In genomic region chr5:140827896-140828295, GRCm38 (mm10) we compare ENCODE assay signal across 9 mouse cellular contexts. TPM values are rescaled to one million over a fixed set of nuclear protein-coding genes. Genes with fewer than 3 reads are reported as not detected.
DNase-seq lines count a peak whose midpoint lies in the region; ATAC-seq lines count a peak whose summit lies in the region.
"Had no signal": no experiment of that assay in that cellular context is flagged by ENCODE, and none has a peak within 500 bp of the region (broad histone marks: within the 10 kb centered on the region; RNA-seq: fewer than 3 reads in every experiment).

No protein-coding gene starts in this region.

- no peak for ATAC-seq in hindbrain, embryonic 14.5 days (ENCODE audit: low FRiP score)
- ATAC-seq: Patski had no signal

- no peaks in the 10 kb centered on the region for H3K27me3 ChIP-seq in hindbrain, embryonic 14.5 days (ENCODE audit: control insufficient read depth, insufficient read depth, low read length)
- H3K27me3 ChIP-seq: Patski had no signal

- H3K36me3 ChIP-seq in hindbrain, embryonic 14.5 days (replicated peaks; ENCODE audit: control insufficient read depth, insufficient read depth) = no peaks in the 10 kb centered on the region; the same call in 1 of the 2 replicates

- no peak overlapping the region for H3K27ac ChIP-seq in hindbrain, embryonic 14.5 days

- peaks cover 36% of the 10 kb centered on the region for H3K4me1 ChIP-seq in hindbrain, embryonic 14.5 days (replicated peaks; ENCODE audit: control insufficient read depth, insufficient read depth, low read length)

- 76% methylated on average over 8 of the region's 8 CpGs for WGBS in hindbrain, embryonic 14.5 days

- no peaks in the 10 kb centered on the region for H3K9me3 ChIP-seq in hindbrain, embryonic 14.5 days (ENCODE audit: control insufficient read depth, low read length)

- DNase-seq in ovary, adult 18-20 months (ENCODE audit: low spot score) = peak; percentile 46
- no peak for DNase-seq in ovary, postnatal 10 days (ENCODE audit: low spot score)
- no peak for DNase-seq in hindbrain, embryonic 14.5 days (ENCODE audit: low spot score)
- DNase-seq in lung, postnatal 10 days = peak; percentile 63
- peak; percentile 78 for DNase-seq in testis, postnatal 14 days (ENCODE audit: low spot score)
- DNase-seq in spleen, adult 18-20 months = no peak
- DNase-seq in T-cell, adult 2 months (ENCODE audit: low spot score) = no peak
- no peak for DNase-seq in embryo, embryonic 9.5 days (ENCODE audit: extremely low spot score)

- peak overlapping the region; percentile 9; the same call in 1 of the 2 replicates for H3K4me3 ChIP-seq in hindbrain, embryonic 14.5 days (replicated peaks; ENCODE audit: low read length)

- H3K4me2 ChIP-seq in hindbrain, embryonic 14.5 days (replicated peaks) = peak overlapping the region; percentile 95

- peak overlapping the region; percentile 36; the same call in 1 of the 2 replicates for H3K9ac ChIP-seq in hindbrain, embryonic 14.5 days

RNA-seq across cellular contexts. Expression of gene Gna12, which starts 2.3 kb away (rescaled TPM):
- 23.8 and 25.0 TPM in 2 replicates for polyA plus RNA-seq in hindbrain, embryonic 14.5 days (2014; fragmentation: Nextera tagmentation; extraction: Ambion mirVana)

Comparison
In these comparisons a context has a peak if more than half of its experiments do, and no peak if none do; other contexts are left out.
1. DNase-seq: peak in ovary, adult 18-20 months (single experiment), lung, postnatal 10 days (single experiment) and testis, postnatal 14 days (single experiment); none in ovary, postnatal 10 days (single experiment), hindbrain, embryonic 14.5 days (single experiment), spleen, adult 18-20 months (0 of 2), T-cell, adult 2 months (single experiment) and embryo, embryonic 9.5 days (single experiment).